Mouse (Mus musculus) liver, postnatal 0 days (tissue): ENCODE measurements around the gene Fam126a.

Source experiments
- CTCF ChIP-seq: sonication (generic); IDR thresholded peaks from 2 replicates; pipeline ENCODE4 v1.5.1; 2016; ENCODE audit warnings: antibody characterized with exemption, low read depth
- EP300 ChIP-seq: IDR thresholded peaks from 2 replicates; pipeline ENCODE4 v1.6.1; 2016; ENCODE audit warnings: antibody characterized with exemption, low read depth, mild to moderate bottlenecking

DNA sequence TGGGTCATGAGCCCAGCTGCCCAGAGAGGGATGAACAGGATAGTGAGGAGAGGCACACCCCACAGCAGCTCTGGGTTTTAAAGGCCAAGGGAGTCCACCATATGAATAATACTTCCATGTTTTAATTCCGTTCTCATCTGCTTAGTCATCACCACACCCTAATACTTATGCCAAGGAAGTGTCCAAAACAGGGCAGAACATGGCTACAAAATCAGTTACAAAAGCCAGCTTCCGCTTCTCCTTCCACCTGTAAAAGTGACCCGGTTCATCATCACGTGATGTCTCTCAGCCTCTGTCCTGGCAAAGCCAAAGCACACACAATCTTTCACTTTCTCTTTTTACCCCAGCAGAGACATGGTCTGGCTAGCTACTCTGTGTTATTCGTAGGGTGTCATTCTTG is 8.9 kb upstream of the Fam126a start:
- TF ChIP-seq CTCF, result no peak
- no peak for TF ChIP-seq EP300
